Mouse (Mus musculus) thymus, postnatal 25 days (tissue): ENCODE data around the gene Cadm1.

Source experiments
- DNase-seq: peaks from one replicate; pipeline ENCODE4 v3.0.0; 2022

Gene Cadm1

GRCm38 (mm10) chr9:47610316-47610715, 80.3 kb downstream of the Cadm1 start:
- no peak for DNase-seq

GRCm38 (mm10) chr9:47612894-47613412, 83.0 kb downstream of the Cadm1 start:
- no peak for DNase-seq

- no peak for DNase-seq
Observed at GRCm38 (mm10) chr9:47615049-47615448, 85.1 kb downstream of the Cadm1 start.

GRCm38 (mm10) chr9:47616391-47616790, 86.4 kb downstream of the Cadm1 start:
- DNase-seq: no peak

- DNase-seq: no peak
Observed at GRCm38 (mm10) chr9:47619501-47620029, 89.6 kb downstream of the Cadm1 start.

- DNase-seq: no peak
Observed at GRCm38 (mm10) chr9:47623447-47624445, 93.8 kb downstream of the Cadm1 start.

- no peak for DNase-seq
Observed at GRCm38 (mm10) chr9:47624565-47625520, 94.9 kb downstream of the Cadm1 start.

- DNase-seq: no peak
Observed at GRCm38 (mm10) chr9:47625621-47626210, 95.7 kb downstream of the Cadm1 start.

GRCm38 (mm10) chr9:47627966-47628365, 98.0 kb downstream of the Cadm1 start:
- no peak for DNase-seq

- DNase-seq: no peak
Observed at GRCm38 (mm10) chr9:47628550-47628949, 98.6 kb downstream of the Cadm1 start.

GRCm38 (mm10) chr9:47634695-47635094, 104.7 kb downstream of the Cadm1 start:
- no peak for DNase-seq

- DNase-seq: no peak
Observed at GRCm38 (mm10) chr9:47642663-47643062, 112.7 kb downstream of the Cadm1 start.

- no peak for DNase-seq
Observed at GRCm38 (mm10) chr9:47645056-47645455, 115.1 kb downstream of the Cadm1 start.

- no peak for DNase-seq
Observed at GRCm38 (mm10) chr9:47651431-47651830, 121.5 kb downstream of the Cadm1 start.

- no peak for DNase-seq
Observed at GRCm38 (mm10) chr9:47652203-47652602, 122.2 kb downstream of the Cadm1 start.

GRCm38 (mm10) chr9:47652936-47653335, 123.0 kb downstream of the Cadm1 start:
- no peak for DNase-seq

- DNase-seq: no peak
Observed at GRCm38 (mm10) chr9:47659366-47660090, 129.6 kb downstream of the Cadm1 start.

- no peak for DNase-seq
Observed at GRCm38 (mm10) chr9:47661611-47662010, 131.6 kb downstream of the Cadm1 start.

GRCm38 (mm10) chr9:47669206-47669605, 139.2 kb downstream of the Cadm1 start:
- DNase-seq: no peak

GRCm38 (mm10) chr9:47671617-47672016, 141.6 kb downstream of the Cadm1 start:
- DNase-seq: no peak
